Mouse (Mus musculus): ENCODE data around the gene Sobp.
A peak's percentile ranks its signal among the peaks of the same experiment; 100 is the strongest.

Sobp gene

GRCm38 (mm10) chr10:43174326-43175155 lies at the start of gene Sobp, which contains the start of gene 9030612E09Rik:
Gene Sobp, minus strand, starts transcription at chr10:43174530.
Gene 9030612E09Rik, plus strand, starts transcription at chr10:43174704.
- DNase-seq (ENCODE audit: low spot score) = no peak

- DNase-seq (ENCODE audit: low spot score) = no peak
Observed at GRCm38 (mm10) chr10:43223391-43223790, 49.1 kb upstream of the Sobp start.

GRCm38 (mm10) chr10:43221659-43222058 lies 47.3 kb upstream of the Sobp start:
- DNase-seq (ENCODE audit: low spot score) = no peak

GRCm38 (mm10) chr10:43220910-43221625 lies 46.7 kb upstream of the Sobp start, which contains the start of gene Pdss2:
Gene Pdss2, plus strand, starts transcription at chr10:43221486.
- peak; percentile 81 for DNase-seq (ENCODE audit: low spot score)

GRCm38 (mm10) chr10:43220479-43220878 lies 46.1 kb upstream of the Sobp start:
- DNase-seq (ENCODE audit: low spot score) = peak; percentile 1

GRCm38 (mm10) chr10:43217361-43217900 lies 43.1 kb upstream of the Sobp start:
- no peak for DNase-seq (ENCODE audit: low spot score)

GRCm38 (mm10) chr10:43211866-43212265 lies 37.5 kb upstream of the Sobp start:
- no peak for DNase-seq (ENCODE audit: low spot score)

GRCm38 (mm10) chr10:43203865-43204264 lies 29.5 kb upstream of the Sobp start:
- DNase-seq (ENCODE audit: low spot score) = no peak

- no peak for DNase-seq (ENCODE audit: low spot score)
Observed at GRCm38 (mm10) chr10:43200206-43200605, 25.9 kb upstream of the Sobp start.

GRCm38 (mm10) chr10:43180313-43180912 lies 6.1 kb upstream of the Sobp start:
- no peak for DNase-seq (ENCODE audit: low spot score)

GRCm38 (mm10) chr10:43175156-43175601 lies 849 bp upstream of the Sobp start:
- DNase-seq (ENCODE audit: low spot score) = no peak

- no peak for DNase-seq (ENCODE audit: low spot score)
Observed at GRCm38 (mm10) chr10:43173828-43174325, 453 bp downstream of the Sobp start.

GRCm38 (mm10) chr10:43173141-43173827 lies 1.0 kb downstream of the Sobp start:
- DNase-seq (ENCODE audit: low spot score) = peak; percentile 46

GRCm38 (mm10) chr10:43172554-43172953 lies 1.8 kb downstream of the Sobp start:
- DNase-seq (ENCODE audit: low spot score) = no peak

- no peak for DNase-seq (ENCODE audit: low spot score)
Observed at GRCm38 (mm10) chr10:43172066-43172465, 2.3 kb downstream of the Sobp start.

- DNase-seq (ENCODE audit: low spot score) = no peak
Observed at GRCm38 (mm10) chr10:43171106-43171505, 3.2 kb downstream of the Sobp start.

GRCm38 (mm10) chr10:43168847-43169246 lies 5.5 kb downstream of the Sobp start:
- no peak for DNase-seq (ENCODE audit: low spot score)

- DNase-seq (ENCODE audit: low spot score) = no peak
Observed at GRCm38 (mm10) chr10:43166817-43167216, 7.5 kb downstream of the Sobp start.

GRCm38 (mm10) chr10:43166146-43166545 lies 8.2 kb downstream of the Sobp start:
- no peak for DNase-seq (ENCODE audit: low spot score)

- no peak for DNase-seq (ENCODE audit: low spot score)
Observed at GRCm38 (mm10) chr10:43164406-43164805, 9.9 kb downstream of the Sobp start.

GRCm38 (mm10) chr10:43162318-43162717 lies 12.0 kb downstream of the Sobp start:
- DNase-seq (ENCODE audit: low spot score) = no peak
